Mouse (Mus musculus) gastrocnemius, postnatal 36 days (tissue): ENCODE results near the gene Npc1l1. TPM values are rescaled to one million over a fixed set of nuclear protein-coding genes. Genes with fewer than 3 reads are reported as not detected.
"Not testable (repeated sequence)": the region's sequence is repeated elsewhere in the genome, so short reads cannot be mapped to it uniquely, and the experiment has no call there.

ENCODE experiments used
- DNase-seq, 2 experiments: peaks; one replicate each; pipeline ENCODE4 v3.0.0; 2022
- intact Hi-C: fragments of 180-260 bp; cut with DNase I; formaldehyde crosslinking; loops from one replicate; pipeline ENCODE4 v1.15.1; 2025
- long read RNA-seq, 2 experiments: library from polyadenylated mRNA; stranded (forward); transcript quantifications; one replicate each; pipeline ENCODE4 v2.0.0; 2021
- total RNA-seq, 2 experiments: library from RNA; stranded (reverse); gene quantifications; 2 replicates each; pipeline ENCODE4 v1.2.3; 2021

Gene Npc1l1
- total RNA-seq, result under 1 TPM; 0.08 to 0.20 TPM
- long read RNA-seq, experiment 1, result 0 reads
- long read RNA-seq, experiment 2, result 0 reads

DNA sequence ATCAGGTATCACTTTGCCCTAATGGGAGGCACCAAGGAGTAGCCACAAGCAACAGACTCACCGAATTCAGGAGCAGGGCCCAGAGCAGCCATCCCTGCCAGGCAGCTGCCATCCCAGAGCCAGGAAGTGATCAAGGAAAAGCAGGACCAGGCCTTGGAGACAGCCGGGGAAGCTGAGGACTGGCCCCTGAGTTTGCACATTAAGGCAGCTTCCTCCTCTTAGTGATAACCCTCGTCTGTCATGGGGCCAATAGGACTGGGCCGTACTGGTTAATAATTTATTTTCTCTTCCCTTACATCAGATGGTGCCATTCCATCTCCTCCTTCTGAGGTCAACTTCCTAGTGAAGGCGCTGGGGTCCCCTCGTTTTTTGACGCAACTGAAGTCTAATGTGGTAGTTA, at the start of gene Npc1l1:
Gene Npc1l1, minus strand, starts transcription at position 132 of the 400 bp plus-strand sequence.
- intact Hi-C loops, result no loop called here
- DNase-seq, result no peak

DNA sequence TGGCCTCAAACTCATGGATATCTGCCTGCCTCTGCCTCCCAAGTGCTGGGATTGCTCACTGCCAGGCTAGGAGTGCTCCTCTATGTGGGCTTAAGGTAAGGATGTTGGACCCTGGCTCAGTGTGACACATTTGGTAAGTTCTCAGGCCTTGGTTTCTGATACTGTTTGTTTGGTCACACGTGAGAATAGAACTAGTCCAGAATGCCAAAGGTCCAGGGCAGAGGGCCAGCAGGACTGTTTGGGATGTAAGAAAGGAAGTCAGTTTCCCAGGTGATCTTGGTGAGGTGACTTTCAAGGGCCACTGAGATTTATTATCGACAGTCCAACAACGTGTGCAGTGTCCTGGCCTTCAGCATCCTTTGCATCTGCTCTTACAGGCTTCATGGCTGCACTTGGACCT, 46.5 kb upstream of the Npc1l1 start:
- DNase-seq, result no peak
- intact Hi-C loops, result no loop called here

DNA sequence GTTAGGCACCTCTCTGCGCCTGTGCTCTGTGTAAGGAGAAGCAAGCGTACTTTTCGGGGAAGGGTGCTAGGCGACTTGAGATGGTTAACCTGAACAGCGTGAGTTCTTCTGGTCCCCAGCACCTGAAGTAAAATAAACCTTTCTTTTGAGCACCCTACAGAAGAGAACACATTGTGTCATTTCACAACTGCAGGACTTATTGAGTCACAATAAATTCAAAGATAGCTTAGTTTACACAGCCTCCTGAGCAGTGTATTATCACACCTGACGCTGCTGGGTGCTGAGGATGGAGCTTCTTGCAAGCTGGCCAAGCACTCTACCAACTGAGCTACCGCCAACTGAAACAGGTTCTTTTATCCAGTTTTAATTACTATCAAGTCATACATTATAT, 45.1 kb upstream of the Npc1l1 start:
- intact Hi-C loops, result no loop called here
- DNase-seq, result no peak

DNA sequence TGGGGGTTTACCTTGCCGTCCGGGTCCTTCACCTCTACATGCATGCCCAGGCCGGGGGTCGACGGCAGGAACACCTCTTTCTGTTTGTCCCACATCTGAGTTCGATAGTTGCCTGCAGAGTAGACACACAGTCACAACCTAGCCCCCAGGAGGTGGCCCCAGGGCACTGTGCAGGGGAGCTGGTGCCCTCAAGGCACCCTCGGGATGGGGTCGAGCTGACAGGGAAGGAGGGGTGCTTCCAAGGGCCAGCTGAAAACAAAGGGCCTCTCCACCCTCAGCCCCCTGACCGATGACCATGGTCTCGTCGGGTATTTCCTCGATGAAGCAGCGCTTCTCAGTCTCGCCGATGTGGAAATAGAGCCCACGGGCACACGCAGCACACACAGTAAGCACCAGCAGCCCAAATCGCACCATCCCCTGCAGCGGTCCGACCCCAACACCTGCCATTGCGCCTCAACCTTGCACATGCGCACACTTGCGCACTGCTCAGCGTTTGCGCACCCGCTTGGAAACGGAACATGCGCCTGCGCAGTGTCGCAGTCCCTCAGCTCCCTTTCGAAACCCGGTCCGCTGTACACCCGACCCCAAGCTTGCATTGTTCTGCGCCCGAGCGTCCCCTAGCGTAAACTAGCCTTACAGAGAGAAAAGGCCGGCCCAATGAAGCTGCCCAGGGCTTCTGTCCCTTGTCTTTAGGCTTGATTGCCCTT, 44.6 kb upstream of the Npc1l1 start, which contains the start of gene Tmed4:
Gene Tmed4, minus strand, starts transcription at position 484 of the 707 bp plus-strand sequence.
- intact Hi-C loops, result no loop called here
- DNase-seq, result peak; percentile 97 to 99

DNA sequence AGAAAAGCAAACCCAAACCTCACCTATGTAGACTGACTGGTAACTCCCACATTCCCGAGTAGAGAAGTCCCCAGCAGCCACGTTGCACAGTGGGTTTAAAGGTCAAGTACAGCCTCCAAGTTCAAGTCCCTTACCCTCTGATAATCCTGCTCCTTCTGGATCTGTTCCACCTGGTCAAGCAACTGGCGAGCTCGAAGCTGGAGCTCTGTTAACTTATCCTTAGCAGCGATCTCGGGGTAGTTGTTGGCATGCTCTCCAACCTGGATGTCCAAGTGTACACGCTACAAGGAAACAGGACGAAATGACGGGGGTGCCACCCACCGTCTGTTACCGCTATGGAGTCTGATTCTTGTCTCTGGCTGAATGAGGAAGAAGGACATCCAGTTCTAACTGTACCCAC, 43.7 kb upstream of the Npc1l1 start:
- no peak for DNase-seq
- intact Hi-C loops, result no loop called here

DNA sequence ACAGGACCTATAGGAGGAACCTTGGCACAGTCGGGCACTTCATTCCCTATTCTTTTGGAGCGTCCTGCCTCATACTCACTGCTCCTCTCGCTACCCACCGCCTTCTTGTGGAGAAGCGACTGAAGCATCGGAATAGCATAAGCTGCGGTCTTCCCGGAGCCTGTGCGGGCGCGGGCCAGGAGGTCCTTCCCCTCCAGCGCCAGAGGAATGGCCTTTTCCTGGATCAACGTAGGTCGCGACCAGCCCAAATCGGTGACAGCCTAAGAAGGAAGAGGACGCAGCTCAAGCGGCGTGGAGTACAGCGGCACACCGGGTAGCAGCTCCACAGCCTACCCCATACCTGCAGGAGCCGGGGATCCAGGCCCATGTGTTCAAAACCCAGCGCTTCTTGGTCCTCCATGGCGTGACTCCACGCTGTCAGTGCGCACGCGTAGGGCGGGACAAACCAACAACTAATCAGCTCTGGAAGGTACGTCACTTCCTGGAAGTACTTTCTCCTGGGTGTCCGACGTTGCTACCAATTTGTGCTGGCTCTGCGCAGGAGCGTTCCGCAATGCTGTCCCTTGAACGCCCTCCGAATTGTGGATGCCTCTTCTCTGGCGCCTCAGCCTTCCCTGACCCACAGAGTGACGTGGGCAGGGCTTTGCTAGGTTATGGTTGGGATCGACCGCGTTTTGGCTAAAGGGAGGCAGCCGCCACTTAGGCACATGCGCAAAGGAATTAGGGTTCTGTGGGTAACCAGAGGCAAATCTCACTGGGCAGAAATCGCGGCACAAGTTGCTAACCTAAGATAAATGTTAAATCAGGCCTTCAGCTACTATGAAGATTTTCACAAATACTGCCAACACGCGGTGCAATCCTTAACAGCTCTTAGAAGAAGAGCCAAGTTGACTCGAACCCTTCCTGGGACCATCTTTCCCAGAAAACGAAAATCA, 37.6 kb upstream of the Npc1l1 start, which contains the start of gene Ddx56:
Gene Ddx56, minus strand, starts transcription at position 453 of the 935 bp plus-strand sequence.
- intact Hi-C loops, result no loop called here
- peak; percentile 86 to 92 for DNase-seq

DNA sequence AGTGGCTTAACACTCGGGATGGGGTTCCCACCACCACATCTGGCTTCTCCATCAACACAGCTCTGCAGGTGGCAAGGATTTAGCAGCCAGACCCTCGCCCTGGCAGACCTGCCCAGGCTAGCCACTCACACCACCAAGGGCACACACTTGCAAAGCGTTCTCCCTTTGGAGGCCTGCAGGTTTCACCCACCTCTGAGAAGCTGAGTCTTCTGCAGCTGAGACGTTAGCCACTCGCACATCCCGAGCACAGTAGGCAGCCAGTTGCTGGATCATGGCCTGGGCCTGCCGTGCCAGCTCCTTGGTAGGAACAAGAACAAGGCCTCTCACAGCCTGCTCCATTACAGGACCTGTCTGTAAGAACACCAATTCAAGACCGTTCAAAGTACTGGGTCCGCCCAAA, 36.7 kb upstream of the Npc1l1 start:
- intact Hi-C loops, result no loop called here
- no peak for DNase-seq

DNA sequence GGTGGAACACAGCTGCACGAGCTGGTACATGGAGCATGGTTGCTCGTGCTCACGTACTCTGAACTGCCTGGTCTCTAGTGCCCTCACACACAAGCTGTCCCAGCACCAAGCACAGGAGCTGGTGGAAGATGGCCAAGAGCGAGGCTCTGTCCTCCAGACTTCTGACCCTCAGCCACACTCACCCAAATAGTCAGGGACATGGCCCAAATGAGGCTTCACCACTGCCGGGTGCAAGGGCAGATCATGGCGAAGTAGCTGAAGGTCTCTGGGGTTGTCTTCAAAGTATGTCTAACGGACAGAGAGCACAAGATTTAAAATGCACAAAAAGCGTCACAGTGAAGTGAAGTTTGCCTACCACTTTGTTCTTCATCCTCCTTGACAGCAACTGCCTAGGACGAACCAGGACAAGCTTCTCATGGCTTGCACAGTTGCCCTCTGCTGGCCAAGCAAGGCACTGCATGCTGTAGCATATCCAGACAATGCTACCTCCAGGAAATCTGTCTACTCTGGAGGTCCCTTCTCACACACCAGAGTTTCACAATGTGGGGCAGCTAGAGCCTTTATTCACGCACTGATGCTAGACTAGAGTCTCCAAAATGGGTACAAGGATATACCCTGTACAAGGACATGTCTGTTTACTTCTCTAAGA, 31.6 kb upstream of the Npc1l1 start:
- peak; percentile 54 to 62 for DNase-seq
- intact Hi-C loops, result loop anchor here (5.0 kb wide), 2 partner anchors 64 to 269 kb away; no protein-coding TSS in a partner anchor

DNA sequence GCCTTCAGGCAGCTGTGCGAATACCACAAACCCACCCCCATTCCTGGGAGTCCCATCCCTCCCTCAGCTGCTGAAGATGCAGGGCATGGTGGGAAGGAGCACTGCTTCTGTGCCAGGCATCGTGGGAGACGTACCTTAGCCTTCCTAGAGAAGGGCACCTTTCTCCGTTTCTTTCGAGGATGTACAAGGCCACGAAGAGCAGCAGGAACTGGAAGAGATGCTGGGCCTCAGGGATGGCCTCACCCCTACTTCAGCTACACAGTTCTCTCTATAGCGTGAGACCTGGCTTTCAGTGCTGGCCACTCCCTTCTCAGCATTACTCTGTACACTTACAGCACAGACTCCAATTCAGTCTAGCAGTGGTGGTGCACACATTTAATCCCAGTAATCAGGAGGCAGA, 29.5 kb upstream of the Npc1l1 start:
- intact Hi-C loops, result no loop called here
- DNase-seq, result no peak

DNA sequence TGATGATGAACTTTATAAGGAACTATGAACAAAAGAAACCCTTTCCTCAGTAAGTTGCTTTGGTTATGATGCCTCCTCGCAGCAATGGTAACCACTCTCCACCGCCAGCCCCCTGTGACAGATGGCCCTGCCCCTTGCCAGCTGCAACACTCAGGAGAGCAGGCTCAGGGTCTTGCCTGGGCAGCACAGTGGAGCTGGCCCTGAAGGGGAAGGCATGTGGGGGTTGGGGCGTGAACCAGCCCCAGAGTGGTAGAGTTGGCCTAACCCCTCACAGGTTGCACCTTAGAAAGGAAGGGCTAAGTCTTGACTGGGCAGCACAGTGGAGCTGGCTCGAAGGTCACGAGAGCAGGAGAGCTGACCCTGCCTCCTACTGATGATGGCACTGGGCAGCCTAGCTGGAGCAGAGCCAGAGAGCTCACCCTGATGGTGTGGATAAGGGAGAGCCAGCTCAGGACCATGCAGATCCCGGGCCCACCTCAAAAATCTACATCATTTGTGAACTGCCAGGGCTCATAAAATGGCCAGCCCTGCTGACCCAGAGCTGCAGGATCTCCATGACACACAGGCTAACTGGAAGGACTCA, 26.6 kb upstream of the Npc1l1 start:
- no peak for DNase-seq
- intact Hi-C loops, result no loop called here

DNA sequence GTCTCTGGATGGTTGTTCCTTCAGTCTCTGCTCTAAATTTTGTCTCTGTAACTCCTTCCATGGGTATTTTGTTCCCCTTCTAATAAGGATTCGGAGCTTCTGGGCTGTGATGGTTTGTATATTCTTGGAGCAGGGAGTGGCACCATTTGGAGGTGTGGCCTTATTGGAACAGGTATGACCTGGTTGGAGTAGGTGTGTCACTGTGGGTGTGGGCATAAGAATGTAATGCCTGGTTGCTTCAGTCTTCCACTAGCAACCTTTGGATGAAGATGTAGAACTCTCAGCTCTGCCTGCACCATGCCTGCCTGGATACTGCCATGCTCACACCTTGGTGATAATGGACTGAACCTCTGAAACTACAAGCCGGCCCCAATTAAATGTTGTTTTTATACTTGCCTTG, 24.7 kb upstream of the Npc1l1 start:
- intact Hi-C loops, DNase-seq: not testable (repeated sequence)

DNA sequence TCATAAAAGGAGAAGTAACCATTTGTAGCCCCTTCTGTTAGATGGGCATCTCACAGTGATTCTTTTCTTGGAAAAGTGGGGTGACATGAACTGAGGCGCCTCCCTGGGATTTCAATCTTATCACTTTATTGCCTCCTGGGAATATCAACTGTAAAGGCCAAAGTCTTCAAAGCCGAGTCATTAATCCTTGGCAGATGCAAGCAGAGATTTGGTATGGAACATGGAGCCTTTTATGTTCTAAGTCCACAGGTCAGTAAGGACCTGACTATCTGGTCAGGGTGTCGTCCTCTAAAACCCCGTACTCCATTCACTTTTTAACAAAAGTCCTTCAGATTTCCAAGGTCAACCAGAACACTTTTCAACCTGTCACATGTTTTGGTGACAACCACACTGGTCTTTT, 22.9 kb upstream of the Npc1l1 start:
- DNase-seq, result no peak
- intact Hi-C loops, result no loop called here

DNA sequence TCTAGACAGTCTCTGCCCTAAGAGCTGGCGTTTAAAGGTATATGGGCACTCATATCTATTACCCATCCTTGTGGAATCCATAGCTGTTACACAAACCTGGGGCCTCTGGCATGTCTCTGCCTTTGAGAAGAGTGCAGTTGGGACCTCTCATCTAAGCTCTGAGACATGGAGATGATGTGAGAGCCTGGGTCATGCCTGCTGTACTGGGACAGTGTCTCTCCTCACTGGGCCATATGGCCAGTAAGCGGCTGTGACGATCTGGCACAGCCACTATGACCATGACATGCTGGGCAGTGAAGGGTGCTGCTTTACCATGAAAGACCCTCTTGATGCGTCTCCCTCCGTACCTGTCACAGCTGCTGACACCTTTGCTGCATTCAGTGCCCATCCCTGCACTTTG, 22.3 kb upstream of the Npc1l1 start:
- intact Hi-C loops, result no loop called here
- DNase-seq, result no peak

DNA sequence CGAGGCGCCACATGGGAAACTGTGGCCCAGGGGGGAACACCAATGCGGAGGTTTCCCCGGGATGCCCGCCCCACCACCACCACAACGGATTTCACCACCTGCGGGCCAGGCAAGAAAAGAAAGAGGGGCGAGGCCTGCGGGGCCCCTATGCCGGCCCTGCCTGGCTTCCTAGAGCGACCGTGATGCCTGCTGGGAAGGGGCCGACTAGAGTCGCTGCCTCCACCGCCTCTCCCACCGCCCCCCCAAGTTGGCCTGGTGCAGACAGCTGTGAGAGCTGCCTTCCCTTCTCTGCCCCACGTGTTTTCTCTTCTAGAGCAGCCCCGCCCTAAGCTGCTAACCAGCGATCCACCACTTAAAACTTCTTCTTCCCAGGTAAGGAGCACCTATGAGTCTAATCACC, 14.8 kb upstream of the Npc1l1 start:
- DNase-seq, result no peak
- intact Hi-C loops, result no loop called here

DNA sequence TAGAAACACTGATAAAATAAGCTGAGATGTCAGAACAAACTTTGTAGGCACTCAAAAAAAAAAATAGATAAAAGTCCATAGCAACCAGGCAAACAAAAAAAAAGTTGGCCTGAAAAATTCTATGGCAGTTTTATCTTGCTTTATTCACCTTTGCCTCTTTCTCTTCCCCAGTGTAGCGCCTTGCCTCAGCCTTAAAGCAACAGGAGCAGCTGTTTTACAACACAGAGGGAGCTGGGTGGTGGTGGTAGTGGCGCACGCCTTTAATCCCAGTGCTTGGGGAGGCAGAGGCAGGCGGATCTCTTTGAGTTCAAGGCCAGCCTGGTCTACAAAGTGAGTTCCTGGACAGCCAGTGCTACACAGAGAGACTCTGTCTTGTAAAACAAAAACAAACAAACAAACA, 3.1 kb upstream of the Npc1l1 start:
- DNase-seq, result no peak
- intact Hi-C loops, result no loop called here

DNA sequence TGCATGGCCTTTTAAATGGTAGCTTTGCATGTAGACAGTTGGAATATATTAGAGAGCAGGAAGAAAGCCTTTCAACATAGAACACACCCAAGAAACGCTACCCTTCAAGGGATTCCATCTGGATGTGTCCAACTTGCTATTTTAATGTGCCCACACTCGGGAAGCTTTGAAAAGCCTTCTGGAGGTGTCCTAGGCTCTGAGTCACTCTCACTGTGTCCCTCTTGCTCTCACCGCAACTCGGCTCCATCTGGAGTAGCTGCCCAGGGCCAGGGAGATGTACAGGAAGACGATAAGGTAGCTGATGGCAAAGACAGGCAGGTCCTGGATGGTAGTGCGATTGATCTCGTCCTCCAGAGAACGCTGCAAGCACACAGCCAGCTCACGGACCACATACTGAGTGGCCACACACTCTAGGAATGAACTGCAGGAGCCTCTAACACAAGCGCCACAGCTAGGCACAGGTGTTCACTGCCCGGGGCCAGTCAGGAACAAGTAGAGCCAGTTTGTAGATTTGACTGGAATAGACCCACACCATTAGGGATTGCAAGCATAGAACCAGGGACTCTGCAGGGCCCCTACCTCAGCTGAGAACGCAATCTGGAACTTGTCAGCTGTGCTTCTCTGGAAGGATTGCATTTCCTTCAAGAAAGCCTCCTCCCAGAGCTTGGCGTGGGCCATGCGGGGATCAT, 5.3 kb downstream of the Npc1l1 start:
- no peak for DNase-seq
- intact Hi-C loops, result no loop called here

DNA sequence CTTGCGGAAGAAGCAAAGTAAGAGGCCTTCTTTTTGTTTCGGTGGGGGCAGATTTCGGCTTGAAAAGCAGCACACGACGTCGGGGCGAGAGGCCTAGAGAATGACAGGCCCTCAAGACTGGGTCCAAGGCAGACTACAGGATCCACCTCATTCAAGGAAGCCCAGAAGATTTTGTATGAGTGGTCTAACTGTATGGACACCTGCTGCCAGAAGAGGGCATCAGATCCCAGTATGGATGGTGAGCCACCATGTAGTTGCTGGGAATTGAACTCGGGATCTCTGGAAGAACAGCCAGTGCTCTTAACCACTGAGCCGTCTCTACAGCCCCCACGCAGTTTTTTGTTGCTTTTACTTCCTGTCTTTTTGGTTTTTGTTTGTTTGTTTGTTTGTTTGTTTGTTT, 7.8 kb downstream of the Npc1l1 start:
- intact Hi-C loops, result no loop called here
- no peak for DNase-seq

DNA sequence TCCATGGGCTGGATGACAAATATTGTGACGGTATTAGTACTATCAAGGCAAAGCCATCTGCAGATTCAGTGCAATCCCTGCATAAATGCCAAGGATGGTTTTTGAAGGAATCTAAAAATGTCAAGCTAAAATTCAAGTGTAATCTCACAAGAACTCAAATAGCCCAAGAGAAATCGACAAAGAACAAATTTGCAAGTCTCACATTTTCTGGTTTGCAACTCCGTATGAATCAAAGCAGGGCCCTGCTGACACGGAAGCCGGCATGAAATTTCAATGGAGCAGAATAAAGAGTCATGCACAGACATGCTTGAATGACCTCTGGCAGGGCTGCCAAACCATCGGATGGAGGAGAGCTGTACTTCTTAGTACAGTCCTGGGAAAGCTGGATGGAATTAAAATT, 10.0 kb downstream of the Npc1l1 start:
- no peak for DNase-seq
- intact Hi-C loops, result no loop called here

DNA sequence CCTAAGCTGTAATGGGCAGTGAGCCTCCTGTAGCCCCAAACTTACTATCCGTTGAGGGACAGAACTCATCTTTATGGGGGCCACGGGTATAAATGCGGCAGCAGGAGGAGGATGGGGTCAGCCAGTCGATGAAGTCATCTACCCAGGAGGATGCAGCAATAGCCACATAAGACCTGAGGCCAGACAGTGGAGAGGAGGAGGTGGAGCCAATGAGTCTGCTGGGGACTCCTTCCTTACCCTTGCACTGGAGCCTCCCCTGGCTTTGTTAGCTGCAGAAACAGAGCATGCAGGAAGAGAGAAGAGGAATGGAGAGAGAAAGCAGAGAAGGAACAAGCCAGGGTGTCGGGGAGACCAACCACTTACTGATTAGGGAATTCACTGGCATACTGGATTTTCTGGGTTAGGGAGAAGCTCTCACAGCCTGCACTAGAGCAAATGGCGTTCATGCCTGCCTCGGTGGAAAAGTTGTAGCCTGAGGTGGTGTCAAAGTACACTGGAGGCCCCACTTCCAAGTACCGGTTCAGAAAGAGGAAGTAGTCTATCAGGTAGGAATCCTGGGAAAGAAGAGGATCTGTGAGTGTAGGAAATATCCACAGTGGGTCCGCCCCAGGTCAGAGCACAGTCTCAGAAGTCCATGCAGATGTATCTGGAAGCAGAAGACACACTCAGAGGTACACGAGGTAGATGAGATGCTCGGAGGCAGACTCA, 11.6 kb downstream of the Npc1l1 start:
- DNase-seq, result no peak

More for the DNA sequence above, 11.6 kb downstream of the Npc1l1 start:
- intact Hi-C loops, result no loop called here
